32 mouse cellular contexts compared by ENCODE assay signal in genomic region chr4:136977244-136977643, GRCm38 (mm10). TPM values are rescaled to one million over a fixed set of nuclear protein-coding genes. Genes with fewer than 3 reads are reported as not detected.
"Had no signal": no experiment of that assay in that cellular context is flagged by ENCODE, and none has a peak within 500 bp of the region (broad histone marks: within the 10 kb centered on the region; RNA-seq: fewer than 3 reads in every experiment).

No protein-coding gene starts in this region.

- ATAC-seq: forebrain, embryonic 13.5 days; forebrain, embryonic 14.5 days; forebrain, embryonic 15.5 days; forebrain, embryonic 16.5 days; forebrain, postnatal 0 days had no signal

- H3K9ac ChIP-seq: embryonic facial prominence, embryonic 12.5 days; embryonic facial prominence, embryonic 13.5 days; embryonic facial prominence, embryonic 15.5 days; forebrain, embryonic 12.5 days; forebrain, embryonic 13.5 days; forebrain, embryonic 15.5 days; forebrain, postnatal 0 days had no signal

- H3K27me3 ChIP-seq: forebrain, embryonic 15.5 days had no signal

- H3K4me3 ChIP-seq: embryonic facial prominence, embryonic 10.5 days; embryonic facial prominence, embryonic 12.5 days; embryonic facial prominence, embryonic 13.5 days; embryonic facial prominence, embryonic 15.5 days; erythroblast, embryonic 14.5 days; forebrain, embryonic 10.5 days; forebrain, embryonic 12.5 days; forebrain, embryonic 13.5 days; forebrain, embryonic 15.5 days; gastrocnemius, adult 2 months had no signal

- H3K4me2 ChIP-seq: embryonic facial prominence, embryonic 12.5 days; embryonic facial prominence, embryonic 13.5 days; embryonic facial prominence, embryonic 15.5 days; forebrain, embryonic 12.5 days; forebrain, embryonic 13.5 days; forebrain, embryonic 15.5 days had no signal

- DNase-seq: cerebellum, adult 2 months; cerebellum, adult 8-10 months; cerebellum, adult 9-10 months; cerebellum, adult 9-11 months; cerebellum, postnatal 10 days; cerebellum, postnatal 14 days; cerebellum, postnatal 25 days; cerebellum, postnatal 36 days; embryo, embryonic 11 days; forebrain, postnatal 0 days; gastrocnemius, adult 2 months; gastrocnemius, postnatal 10 days; gastrocnemius, postnatal 14 days; gastrocnemius, postnatal 25 days; gastrocnemius, postnatal 36 days; heart, adult 11 months; heart, adult 18-20 months had no signal

- H3K36me3 ChIP-seq: embryonic facial prominence, embryonic 12.5 days; embryonic facial prominence, embryonic 13.5 days; embryonic facial prominence, embryonic 15.5 days; forebrain, embryonic 10.5 days; forebrain, embryonic 12.5 days; forebrain, embryonic 15.5 days had no signal

- H3K9me3 ChIP-seq: embryonic facial prominence, embryonic 10.5 days; embryonic facial prominence, embryonic 12.5 days; embryonic facial prominence, embryonic 13.5 days; embryonic facial prominence, embryonic 15.5 days; forebrain, embryonic 10.5 days; forebrain, embryonic 12.5 days; forebrain, embryonic 13.5 days; forebrain, embryonic 15.5 days had no signal

- H3K27ac ChIP-seq: embryonic facial prominence, embryonic 10.5 days; embryonic facial prominence, embryonic 12.5 days; embryonic facial prominence, embryonic 13.5 days; embryonic facial prominence, embryonic 15.5 days; forebrain, embryonic 10.5 days; forebrain, embryonic 12.5 days; forebrain, embryonic 13.5 days; forebrain, embryonic 15.5 days; gastrocnemius, adult 2 months had no signal

- H3K4me1 ChIP-seq: embryonic facial prominence, embryonic 12.5 days had no signal

RNA-seq across cellular contexts. Expression of gene Epha8, which starts 20.6 kb away (rescaled TPM):
- total RNA-seq: common myeloid progenitor, adult 5-6 weeks; gastrocnemius, adult 18-20 months; gastrocnemius, adult 2 months; gastrocnemius, adult 8-10 months; gastrocnemius, postnatal 14 days; gastrocnemius, postnatal 25 days; gastrocnemius, postnatal 36 days; granulocyte monocyte progenitor cell, adult 5-6 weeks had no signal
